Mouse (Mus musculus) liver, embryonic 14.5 days (tissue): Measurements from ENCODE around the gene Sh2b2.

Source experiments
- CTCF ChIP-seq: IDR thresholded peaks from 2 replicates; pipeline ENCODE4 v1.5.1; 2016; ENCODE audit warnings: antibody characterized with exemption, low read depth, control low read depth
- EP300 ChIP-seq: IDR thresholded peaks from 2 replicates; pipeline ENCODE4 v1.6.1; 2016; ENCODE audit warnings: antibody characterized with exemption, low read depth

DNA sequence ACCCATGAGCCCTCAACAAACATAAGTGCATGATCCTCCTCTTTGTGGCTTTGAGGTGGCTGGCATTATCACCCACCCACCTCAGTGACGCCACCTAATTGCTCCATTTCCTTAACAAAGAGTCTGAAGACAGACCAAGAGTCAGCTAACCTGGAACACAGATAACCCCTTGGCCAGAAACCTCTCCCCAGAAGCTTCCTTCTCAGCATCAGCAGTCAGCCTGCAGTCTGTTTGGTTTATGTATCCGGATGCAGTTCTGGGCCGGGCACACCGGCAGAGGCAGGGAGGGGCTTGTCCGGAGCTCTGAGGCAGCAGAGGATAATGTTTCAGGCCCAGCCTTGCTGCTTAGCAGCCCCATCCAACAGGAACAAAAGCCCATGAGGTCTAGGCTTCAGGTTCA lies 66.8 kb downstream of the Sh2b2 start:
- TF ChIP-seq CTCF, result no peak
- TF ChIP-seq EP300, result no peak
